Comparison of ENCODE assay signal across 19 mouse cellular contexts in genomic region chr2:21287786-21288185, GRCm38 (mm10).
DNase-seq lines count a peak whose midpoint lies in the region.
"Had no signal": no experiment of that assay in that cellular context is flagged by ENCODE, and none has a peak within 500 bp of the region (broad histone marks: within the 10 kb centered on the region; RNA-seq: fewer than 3 reads in every experiment).

No protein-coding gene starts in this region.

- peak; percentile 25 to 26 for DNase-seq in cerebellum, adult 18-20 months
- no peak for DNase-seq in cerebellum, postnatal 10 days
- DNase-seq in frontal cortex, postnatal 36 days (ENCODE audit: low spot score in 2 of 2), result peak; percentile 20 to 47
- DNase-seq in frontal cortex, postnatal 10 days (ENCODE audit: low spot score in 2 of 2), result no peak
- peak; percentile 19 to 33 for DNase-seq in left cerebral cortex, adult 8-10 months (ENCODE audit: low spot score in 2 of 2)
- no peak for DNase-seq in left cerebral cortex, postnatal 4 days
- peak; percentile 30 for DNase-seq in left cerebral cortex, postnatal 14 days (ENCODE audit: low spot score in 2 of 2)
- DNase-seq in neural tube, embryonic 10.5 days (ENCODE audit: extremely low spot score, low spot score), result no peak
- DNase-seq: adrenal gland, adult 2 months; cerebellum, adult 11 months; cerebellum, postnatal 36 days; embryo, embryonic 11 days; gastrocnemius, postnatal 25 days; heart, adult 18-20 months; heart, postnatal 4 days; kidney, adult 8-10 months; liver, embryonic 13.5 days; lung, adult 18-20 months; lung, postnatal 4 days had no signal

- intact Hi-C loops in left cerebral cortex, postnatal 4 days (cut with DNase I), result no loop called here
- intact Hi-C loops in left cerebral cortex, postnatal 14 days (cut with DNase I), result no loop called here

Comparison
In these comparisons a context has a peak if more than half of its experiments do, and no peak if none do; other contexts are left out.
1. DNase-seq: peak in cerebellum, adult 18-20 months (2 of 2), frontal cortex, postnatal 36 days (2 of 2), left cerebral cortex, adult 8-10 months (2 of 2) and left cerebral cortex, postnatal 14 days (2 of 2); none in cerebellum, postnatal 10 days (0 of 2), frontal cortex, postnatal 10 days (0 of 2), left cerebral cortex, postnatal 4 days (single experiment) and neural tube, embryonic 10.5 days (single experiment).